Mouse (Mus musculus) CH12.LX (cell line): ENCODE measurements around the gene Cebpb. TPM values are rescaled to one million over a fixed set of nuclear protein-coding genes. Genes with fewer than 3 reads are reported as not detected.

Source experiments
- DNase-seq: peaks from one replicate; pipeline ENCODE4 v3.0.0-alpha.2; 2013; ENCODE audit errors: extremely low read depth
- H3K27ac ChIP-seq: 2 replicates; pipeline ENCODE4 v1.5.1; 2012; ENCODE audit warnings: low read depth, mild to moderate bottlenecking, control low read depth, moderate library complexity; ENCODE audit not compliant: insufficient read depth
- H3K27me3 ChIP-seq: replicated peaks from 2 replicates; pipeline ENCODE3; 2012; ENCODE audit warnings: inconsistent platforms
- H3K36me3 ChIP-seq, 2 experiments: replicated peaks in 1 of 2; 2 replicates each; pipeline versions ENCODE3 to v1.6.1; 2012; ENCODE audit warnings: inconsistent platforms in 1 of 2, low read length in 1 of 2, mild to moderate bottlenecking in 1 of 2, mixed read lengths in 1 of 2, moderate library complexity in 1 of 2; ENCODE audit not compliant: control insufficient read depth in 1 of 2, insufficient read depth in 1 of 2
- H3K4me1 ChIP-seq, 2 experiments: 2 replicates each; pipeline ENCODE4 v1.6.1; 2012; ENCODE audit warnings: inconsistent platforms in 1 of 2, moderate library complexity in 1 of 2; ENCODE audit not compliant: insufficient read depth in 2 of 2, control insufficient read depth in 1 of 2
- H3K4me2 ChIP-seq: 2 replicates; pipeline ENCODE4 v1.6.1; 2012; ENCODE audit warnings: low read depth, mild to moderate bottlenecking, control low read depth; ENCODE audit not compliant: poor library complexity, insufficient read depth, severe bottlenecking
- H3K4me3 ChIP-seq, 3 experiments: fragments of 150-350 bp in 1 of 3; sonication (generic) in 1 of 3; replicated peaks in 1 of 3; 2 replicates each; pipeline versions ENCODE3 to v1.5.1; 2011 to 2012; ENCODE audit warnings: low read depth in 2 of 3, low read length in 2 of 3, mild to moderate bottlenecking in 2 of 3, moderate library complexity in 2 of 3, control low read depth in 1 of 3, improper control_type of control experiment in 1 of 3, inconsistent platforms in 1 of 3, mixed read lengths in 1 of 3; ENCODE audit not compliant: poor library complexity in 1 of 3
- H3K79me2 ChIP-seq: replicated peaks from 2 replicates; pipeline ENCODE4 v1.6.1; 2012; ENCODE audit warnings: mild to moderate bottlenecking, moderate library complexity; ENCODE audit not compliant: control insufficient read depth, poor library complexity, insufficient read depth, severe bottlenecking; ENCODE audit errors: extremely low read depth
- H3K9ac ChIP-seq: 2 replicates; pipeline ENCODE4 v1.6.1; 2012; ENCODE audit warnings: low read depth, mild to moderate bottlenecking, control low read depth, moderate library complexity; ENCODE audit not compliant: insufficient read depth
- H3K9me3 ChIP-seq: replicated peaks from 2 replicates; pipeline ENCODE3; 2012; ENCODE audit warnings: low read length, inconsistent platforms, mixed read lengths
- BHLHE40 ChIP-seq: IDR thresholded peaks from 2 replicates; pipeline ENCODE4 v1.6.1; 2011; ENCODE audit warnings: mild to moderate bottlenecking, low read depth, low read length, improper control_type of control experiment
- CHD1 ChIP-seq: IDR thresholded peaks from 2 replicates; pipeline ENCODE4 v1.6.1; 2012; ENCODE audit warnings: low read depth, low read length, improper control_type of control experiment, inconsistent platforms
- CHD2 ChIP-seq: IDR thresholded peaks from 2 replicates; pipeline ENCODE4 v1.6.1; 2011; ENCODE audit warnings: low read length, improper control_type of control experiment
- CTCF ChIP-seq, 2 experiments: IDR thresholded peaks in 1 of 2; conservative IDR thresholded peaks in 1 of 2; 2 replicates each; pipeline ENCODE4 v1.5.1; 2011 to 2012; ENCODE audit warnings: low read depth in 2 of 2, low read length in 2 of 2, improper control_type of control experiment in 1 of 2, inconsistent platforms in 1 of 2, mild to moderate bottlenecking in 1 of 2, moderate library complexity in 1 of 2
- ELF1 ChIP-seq: IDR thresholded peaks from 2 replicates; pipeline ENCODE4 v1.6.1; 2014; ENCODE audit warnings: low read depth, mild to moderate bottlenecking, inconsistent platforms, low read length, improper control_type of control experiment
- ETS1 ChIP-seq: conservative IDR thresholded peaks from 2 replicates; pipeline ENCODE4 v1.6.1; 2012; ENCODE audit warnings: low read depth, mild to moderate bottlenecking, inconsistent platforms, low read length, improper control_type of control experiment, moderate library complexity
- GABPA ChIP-seq: IDR thresholded peaks from 2 replicates; pipeline ENCODE4 v1.6.1; 2012; ENCODE audit warnings: low read depth, low read length, improper control_type of control experiment, inconsistent platforms; ENCODE audit not compliant: insufficient replicate concordance
- KAT2A ChIP-seq: IDR thresholded peaks from 2 replicates; pipeline ENCODE4 v1.6.1; 2012; ENCODE audit warnings: low read length, improper control_type of control experiment, inconsistent platforms; ENCODE audit not compliant: insufficient replicate concordance
- MAZ ChIP-seq: IDR thresholded peaks from 2 replicates; pipeline ENCODE4 v1.6.1; 2012; ENCODE audit warnings: low read depth, mild to moderate bottlenecking, inconsistent platforms, low read length, improper control_type of control experiment, moderate library complexity
- MYC ChIP-seq: IDR thresholded peaks from 2 replicates; pipeline ENCODE4 v1.6.1; 2011; ENCODE audit warnings: low read depth, mild to moderate bottlenecking, improper control_type of control experiment, low read length
- NRF1 ChIP-seq: IDR thresholded peaks from 2 replicates; pipeline ENCODE4 v1.6.1; 2014; ENCODE audit warnings: low read depth, mild to moderate bottlenecking, inconsistent platforms, low read length, improper control_type of control experiment, moderate library complexity
- SIN3A ChIP-seq: IDR thresholded peaks from 2 replicates; pipeline ENCODE4 v1.6.1; 2012; ENCODE audit warnings: low read length, improper control_type of control experiment, inconsistent platforms
- SMC3 ChIP-seq: IDR thresholded peaks from 2 replicates; pipeline ENCODE4 v1.6.1; 2011; ENCODE audit warnings: low read depth, low read length, improper control_type of control experiment
- TBP ChIP-seq: conservative IDR thresholded peaks from 2 replicates; pipeline ENCODE4 v1.6.1; 2011; ENCODE audit warnings: low read depth, low read length, improper control_type of control experiment
- TCF12 ChIP-seq: IDR thresholded peaks from 2 replicates; pipeline ENCODE4 v1.6.1; 2014; ENCODE audit warnings: low read depth, mild to moderate bottlenecking, inconsistent platforms, low read length, improper control_type of control experiment
- UBTF ChIP-seq: IDR thresholded peaks from 2 replicates; pipeline ENCODE4 v1.6.1; 2012; ENCODE audit warnings: low read depth, mild to moderate bottlenecking, inconsistent platforms, low read length, improper control_type of control experiment, moderate library complexity
- USF1 ChIP-seq: IDR thresholded peaks from 2 replicates; pipeline ENCODE4 v1.6.1; 2014; ENCODE audit warnings: low read depth, mild to moderate bottlenecking, inconsistent platforms, low read length, improper control_type of control experiment
- ZKSCAN1 ChIP-seq: IDR thresholded peaks from 2 replicates; pipeline ENCODE4 v1.6.1; 2012; ENCODE audit warnings: low read depth, inconsistent platforms, low read length, improper control_type of control experiment, borderline replicate concordance
- ZMIZ1 ChIP-seq: IDR thresholded peaks from 2 replicates; pipeline ENCODE4 v1.6.1; 2012; ENCODE audit warnings: low read depth, mild to moderate bottlenecking, inconsistent platforms, low read length, improper control_type of control experiment
- ZNF384 ChIP-seq: IDR thresholded peaks from 2 replicates; pipeline ENCODE4 v1.6.1; 2012; ENCODE audit warnings: low read depth, low read length, improper control_type of control experiment, inconsistent platforms
- dilution Hi-C: fragments of 300-500 bp; cut with MboI; formaldehyde crosslinking; loops from 2 replicates; pipeline ENCODE4 v1.14.3; 2020; ENCODE audit warnings: low sequenced_read_pairs; ENCODE audit not compliant: extremely low pct_unique_long_range_greater_than_20kb, extremely low pct_ligation_motif_present
- in situ Hi-C: fragments of 300-500 bp; cut with MboI; formaldehyde crosslinking; loops from 3 replicates; pipeline ENCODE4 v1.14.3; 2019; ENCODE audit warnings: low sequenced_read_pairs, low pct_ligation_motif_present, low pct_unique_long_range_greater_than_20kb, mixed read lengths
- polyA plus RNA-seq: library from polyadenylated mRNA; unstranded; fragments of >175 nt; gene quantifications from 2 replicates; pipeline ENCODE4 v1.2.1, GENCODE M21; 2012; ENCODE audit warnings: low read depth; ENCODE audit not compliant: insufficient read length
- total RNA-seq, 2 experiments: library from RNA; depleted of rRNA; stranded (reverse); fragments of 300-350 nt in 1 of 2; fragments of >200 nt in 1 of 2; gene quantifications; 2 replicates each; pipeline ENCODE4 v1.2.3; 2012 to 2014

The Cebpb gene
- total and polyA plus RNA-seq, 3 experiments = 0.19 to 6.2 (median 0.24) TPM

DNA sequence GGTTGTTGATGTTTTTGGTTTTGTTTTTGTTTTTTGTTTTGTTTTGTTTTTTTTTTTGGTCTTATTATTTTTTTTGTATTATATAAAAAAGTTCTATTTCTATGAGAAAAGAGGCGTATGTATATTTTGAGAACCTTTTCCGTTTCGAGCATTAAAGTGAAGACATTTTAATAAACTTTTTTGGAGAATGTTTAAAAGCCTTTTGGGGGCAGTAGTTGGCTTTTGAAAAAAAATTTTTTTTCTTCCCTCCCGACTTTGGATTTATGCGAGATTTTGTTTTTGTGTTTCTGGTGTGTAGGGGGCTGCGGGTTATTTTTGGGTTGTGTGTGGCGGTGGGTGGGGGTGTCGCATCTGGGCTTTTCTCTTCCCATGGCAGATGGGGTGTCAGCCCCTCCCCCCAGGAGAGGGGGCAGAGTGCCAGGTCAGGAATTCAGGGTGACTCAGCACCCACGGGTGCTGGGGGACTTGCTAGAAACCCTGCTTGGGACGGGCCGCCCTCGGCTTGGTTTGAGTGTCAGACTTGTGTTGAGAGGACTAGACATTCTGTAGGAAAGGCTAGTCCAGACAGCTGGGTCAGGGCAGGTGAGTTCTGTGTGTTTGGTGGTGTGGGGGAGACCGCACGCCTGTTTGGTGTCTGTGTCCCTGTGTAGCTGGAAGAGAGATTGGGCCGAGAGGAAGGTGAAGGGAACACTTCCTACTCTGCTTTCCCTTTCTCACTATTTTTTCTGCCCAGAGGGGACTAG, 1.7 kb downstream of the Cebpb start:
- dilution Hi-C loops = loop anchor here (25.0 kb wide), 1 partner anchor 197 kb away; no protein-coding TSS in a partner anchor
- TF ChIP-seq ZNF384 = no peak; the same call in 1 of the 2 replicates
- peak in 1 of 2 experiments; percentile 12; a peak in 1 of 4 replicates for TF ChIP-seq CTCF (conservative IDR thresholded peaks at IDR 0.05 in 1 of 2, IDR thresholded peaks at IDR 0.05 in 1 of 2; ENCODE audit: low read depth in 2 of 2, low read length in 2 of 2)
- no peaks in the 10 kb centered on the region; the same call in 1 of the 2 replicates for H3K79me2 ChIP-seq
- peak overlapping the region; percentile 72 for H3K9ac ChIP-seq
- H3K9me3 ChIP-seq = peaks cover 14% of the 10 kb centered on the region
- DNase-seq = no peak
- in situ Hi-C loops = no loop called here
- H3K36me3 ChIP-seq = no peaks in the 10 kb centered on the region
- peaks cover 0 to 15% of the 10 kb centered on the region in 2 experiments; a peak in 3 of 4 replicates for H3K4me1 ChIP-seq
- peak overlapping the region in 2 of 3 experiments; percentile 44 to 88 for H3K4me3 ChIP-seq
- H3K27me3 ChIP-seq = peaks cover 81% of the 10 kb centered on the region
- H3K4me2 ChIP-seq = peak overlapping the region; percentile 48
- H3K27ac ChIP-seq = no peak overlapping the region

DNA sequence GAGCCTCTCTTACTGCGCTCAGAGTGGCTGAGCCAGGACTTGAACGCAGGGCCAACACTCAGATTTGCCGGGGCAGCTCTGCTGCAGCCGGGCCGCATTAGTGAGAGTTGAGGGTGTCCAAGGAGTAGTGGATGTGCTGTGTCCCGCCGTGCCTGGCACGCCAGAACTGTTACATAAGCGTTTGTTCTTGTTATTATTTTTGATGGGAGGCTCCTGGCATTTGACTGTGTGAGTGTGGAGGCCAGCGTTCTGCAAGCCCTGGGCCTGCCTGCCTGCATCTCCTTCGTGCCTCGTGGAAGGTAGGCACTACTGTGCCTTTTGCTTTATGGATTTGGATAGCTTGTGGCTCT, 2.2 kb downstream of the Cebpb start:
- peaks cover 16% of the 10 kb centered on the region for H3K9me3 ChIP-seq
- H3K27ac ChIP-seq = no peak overlapping the region
- no peak for DNase-seq
- H3K4me3 ChIP-seq = peak overlapping the region in 2 of 3 experiments; percentile 44 to 64
- peaks cover 0 to 15% of the 10 kb centered on the region in 2 experiments; a peak in 3 of 4 replicates for H3K4me1 ChIP-seq
- no peak for TF ChIP-seq ELF1
- no peak for TF ChIP-seq MYC
- TF ChIP-seq ETS1 = no peak
- peak overlapping the region; percentile 72 for H3K9ac ChIP-seq
- no peaks in the 10 kb centered on the region; the same call in 1 of the 2 replicates for H3K79me2 ChIP-seq
- peaks cover 77% of the 10 kb centered on the region for H3K27me3 ChIP-seq
- peak overlapping the region; percentile 48 for H3K4me2 ChIP-seq
- dilution Hi-C loops = loop anchor here (25.0 kb wide), 1 partner anchor 196 kb away; no protein-coding TSS in a partner anchor
- in situ Hi-C loops = no loop called here
- H3K36me3 ChIP-seq = no peaks in the 10 kb centered on the region

DNA sequence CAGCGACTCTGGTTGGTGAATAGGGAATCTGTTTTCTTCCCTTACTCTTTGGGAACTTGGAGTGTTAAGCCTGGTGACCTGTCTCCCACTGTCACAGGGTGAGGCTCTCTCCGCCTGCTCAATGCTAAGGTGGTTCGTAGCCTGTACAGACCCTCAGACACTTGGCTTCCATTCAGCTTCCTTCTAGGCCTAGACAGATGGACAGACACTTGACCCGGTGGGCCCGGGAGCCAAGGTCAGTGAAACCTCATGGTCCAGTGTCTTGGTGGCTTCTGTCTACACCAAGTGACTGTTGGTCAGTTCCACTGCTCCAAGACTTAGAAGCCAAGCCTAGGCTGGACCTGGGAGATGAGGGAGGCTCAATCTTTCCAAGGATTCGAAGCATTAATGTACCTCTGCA, 2.7 kb downstream of the Cebpb start:
- dilution Hi-C loops (loop anchor here (25.0 kb wide), 1 partner anchor 196 kb away; no protein-coding TSS in a partner anchor), in situ Hi-C loops (no loop called here)
- no peaks in the 10 kb centered on the region for H3K36me3 ChIP-seq
- peaks cover 73% of the 10 kb centered on the region for H3K27me3 ChIP-seq
- peak overlapping the region in 1 of 3 experiments; percentile 64 for H3K4me3 ChIP-seq
- TF ChIP-seq CHD1 (no peak), CHD2 (no peak), TCF12 (no peak), SMC3 (no peak), KAT2A (no peak), GABPA (no peak), MAZ (no peak), ZKSCAN1 (no peak), CTCF (conservative IDR thresholded peaks at IDR 0.05 in 1 of 2, IDR thresholded peaks at IDR 0.05 in 1 of 2; ENCODE audit: low read depth in 2 of 2, low read length in 2 of 2) (no peak), SIN3A (no peak), ZNF384 (no peak), BHLHE40 (no peak), UBTF (no peak), USF1 (no peak), ZMIZ1 (no peak), NRF1 (no peak), TBP (no peak)
- peaks cover 16% of the 10 kb centered on the region for H3K9me3 ChIP-seq
- peaks cover 0 to 15% of the 10 kb centered on the region in 2 experiments; a peak in 3 of 4 replicates for H3K4me1 ChIP-seq
- peak overlapping the region; percentile 48; the same call in 1 of the 2 replicates for H3K4me2 ChIP-seq
- DNase-seq = no peak
- H3K79me2 ChIP-seq = no peaks in the 10 kb centered on the region; the same call in 1 of the 2 replicates
- peak overlapping the region; percentile 72 for H3K9ac ChIP-seq
- no peak overlapping the region for H3K27ac ChIP-seq
